Mouse (Mus musculus): ENCODE measurements at regions not wholly inside any gene's neighbourhood (a gene's known extent, or its start where the extent isn't known, plus 50 kb on each side); places are given as distances from the start of the nearest gene placed in this dataset.

DNA sequence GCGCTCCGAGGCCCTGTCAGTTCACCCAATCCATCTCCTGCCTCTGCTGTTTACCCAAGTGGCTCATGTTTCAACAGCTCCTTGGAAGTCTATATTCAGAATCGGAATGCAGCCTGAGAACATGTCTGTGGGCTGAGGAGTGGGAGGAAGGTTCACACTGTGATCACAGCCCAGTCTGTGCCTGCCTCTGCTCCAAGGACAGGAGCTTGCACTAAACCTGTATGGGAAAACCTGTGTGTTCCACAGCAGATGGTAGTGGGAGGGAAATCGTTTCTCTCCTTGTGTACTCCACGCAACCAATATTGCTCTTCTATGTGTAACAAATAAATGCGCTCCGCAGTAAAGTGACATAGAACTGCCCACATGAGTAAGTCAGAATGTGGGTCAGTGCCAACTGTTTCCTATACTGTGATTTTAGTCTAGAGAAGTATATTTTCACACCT lies 514.0 kb upstream of the Epha7 start:
- DNase-seq (ENCODE audit: low spot score in 2 of 2) = peak; percentile 80 to 94

DNA sequence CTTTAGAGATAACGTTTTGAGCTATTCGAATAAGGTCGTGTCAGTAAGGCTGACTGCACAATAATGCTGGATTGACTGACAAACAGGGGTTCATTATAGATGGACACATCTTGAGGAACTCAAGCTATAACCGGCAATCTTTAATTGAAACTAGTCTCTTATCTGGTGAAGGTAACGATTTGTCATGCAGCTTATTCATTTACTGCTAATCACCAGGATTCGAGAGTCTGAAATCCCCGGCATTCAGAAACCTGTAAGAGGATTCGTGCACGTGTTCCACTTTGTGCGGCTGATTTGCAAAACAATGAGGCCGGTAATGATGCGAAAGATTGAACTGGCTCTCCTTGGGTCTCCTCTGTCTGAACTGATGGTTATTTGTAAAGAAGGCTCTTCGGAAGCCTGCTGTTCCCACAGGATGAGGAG lies 512.9 kb upstream of the Epha7 start:
- DNase-seq (ENCODE audit: low spot score in 2 of 2) = peak in 1 of 2 experiments; percentile 26

DNA sequence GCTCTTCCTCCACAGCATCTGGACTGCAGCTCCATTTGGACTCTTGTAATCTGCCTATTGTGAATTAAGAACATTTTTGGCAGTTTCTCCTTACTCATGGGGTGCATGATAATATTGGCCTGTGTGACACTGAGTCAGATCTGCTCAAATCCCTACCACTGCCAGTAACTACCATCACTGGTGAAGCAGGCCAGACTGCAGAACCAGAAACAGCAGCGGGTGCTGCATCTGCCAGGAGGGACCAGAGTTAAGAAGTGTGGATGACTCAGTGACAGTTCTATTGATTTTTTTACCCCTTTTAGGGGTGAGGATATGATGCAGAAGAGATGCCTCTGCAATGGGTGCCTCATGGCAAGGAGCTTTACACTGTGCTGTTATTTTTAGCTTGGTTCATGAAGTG lies 511.2 kb upstream of the Epha7 start:
- DNase-seq (ENCODE audit: low spot score in 2 of 2) = peak; percentile 61 to 78

DNA sequence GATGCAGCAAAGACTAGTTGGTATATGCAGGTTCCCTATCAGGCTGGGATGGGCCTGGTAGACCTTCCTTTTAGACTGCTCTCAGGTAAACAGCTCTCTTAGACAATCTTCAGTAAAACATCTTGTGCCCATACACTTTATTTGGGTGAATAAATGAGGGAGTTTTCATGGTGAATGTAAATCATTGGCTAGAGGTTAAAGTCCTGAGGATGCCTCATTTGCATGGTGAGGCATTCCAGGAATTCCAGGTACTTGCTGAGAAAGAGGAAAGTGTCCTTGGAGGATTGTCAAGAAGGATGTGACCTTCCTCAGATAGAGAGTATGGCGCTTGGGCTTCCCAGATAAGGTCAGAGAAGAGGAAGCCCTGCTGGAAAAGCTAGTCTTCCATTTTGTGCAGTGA lies 481.9 kb upstream of the Epha7 start:
- DNase-seq (ENCODE audit: low spot score in 2 of 2) = no peak

DNA sequence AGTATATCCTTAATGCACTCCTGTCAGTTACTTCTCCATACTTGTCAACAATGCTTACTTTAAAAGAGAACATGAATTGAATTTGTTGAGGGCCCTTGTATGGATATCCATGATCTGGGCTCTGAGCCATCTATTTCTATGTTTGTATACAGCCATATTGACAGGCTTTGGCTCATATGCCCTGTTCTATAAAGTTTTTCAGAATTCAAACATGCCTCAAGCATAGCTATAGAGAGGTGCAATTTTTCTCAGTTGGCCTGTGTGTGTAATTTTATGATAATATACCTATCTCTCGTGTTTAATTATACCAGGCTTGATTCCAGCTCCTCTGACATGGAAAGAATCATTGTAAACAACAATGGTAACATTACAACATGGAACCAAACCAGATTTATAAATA lies 448.4 kb upstream of the Epha7 start:
- DNase-seq (ENCODE audit: low spot score in 2 of 2) = no peak

DNA sequence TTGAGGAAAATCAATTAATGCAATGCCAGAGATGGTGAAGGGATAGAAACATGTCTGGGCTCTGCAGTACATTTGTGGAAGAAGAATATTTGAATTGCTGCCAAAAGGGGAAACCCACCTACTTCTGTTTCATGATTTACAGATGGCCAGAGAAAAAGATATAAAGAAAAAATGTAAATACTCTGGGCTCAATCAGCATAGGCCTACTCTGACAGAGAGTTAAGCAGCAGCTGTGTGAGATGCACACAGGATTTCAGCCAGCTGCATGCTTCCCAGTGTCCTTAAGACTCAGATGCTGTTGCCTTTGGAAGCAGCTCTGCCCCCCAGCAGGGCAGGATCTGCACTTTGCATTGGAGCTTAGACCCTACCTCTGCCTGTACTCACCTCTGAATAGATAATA lies 435.8 kb upstream of the Epha7 start:
- peak in 1 of 2 experiments; percentile 18 for DNase-seq (ENCODE audit: low spot score in 2 of 2)

DNA sequence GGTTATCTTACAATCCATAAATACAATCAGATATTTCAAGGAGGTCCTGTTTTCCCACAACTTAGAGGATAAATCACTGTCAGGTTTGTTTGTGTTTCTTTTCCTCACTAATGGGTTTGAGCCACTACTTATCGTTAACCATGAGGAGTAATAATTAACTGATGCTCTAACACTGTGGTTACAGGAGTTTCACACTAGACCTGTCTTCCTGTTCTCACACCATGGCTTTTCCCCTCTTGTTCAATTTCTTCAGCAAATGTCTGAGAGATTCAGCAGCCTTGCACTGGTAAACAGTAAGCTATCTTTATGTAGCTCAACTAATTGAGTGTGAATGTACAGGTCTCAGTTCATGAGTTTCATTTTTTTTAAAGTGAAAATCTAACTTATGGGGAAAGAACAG lies 434.3 kb upstream of the Epha7 start:
- DNase-seq (ENCODE audit: low spot score in 2 of 2) = no peak

DNA sequence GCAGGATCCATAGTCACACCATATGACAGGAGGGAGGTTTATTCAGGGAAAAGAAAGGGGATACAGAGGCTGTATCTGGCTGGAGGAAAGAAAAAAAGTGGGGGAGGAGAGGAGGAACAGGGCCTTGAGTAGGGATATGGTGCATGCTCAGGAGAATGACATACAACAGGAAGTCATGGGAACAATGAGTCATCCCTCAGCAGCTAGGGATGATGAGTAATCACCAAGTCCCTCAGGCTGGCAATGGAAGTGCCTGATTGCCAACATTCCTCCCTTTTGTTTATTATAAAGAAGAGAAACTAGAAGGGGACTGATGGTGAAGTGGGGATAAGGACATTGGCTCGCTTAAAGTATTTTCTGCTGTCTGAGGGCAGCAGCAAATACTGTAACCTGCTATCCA lies 388.6 kb upstream of the Epha7 start:
- no peak for DNase-seq (ENCODE audit: low spot score in 2 of 2)

DNA sequence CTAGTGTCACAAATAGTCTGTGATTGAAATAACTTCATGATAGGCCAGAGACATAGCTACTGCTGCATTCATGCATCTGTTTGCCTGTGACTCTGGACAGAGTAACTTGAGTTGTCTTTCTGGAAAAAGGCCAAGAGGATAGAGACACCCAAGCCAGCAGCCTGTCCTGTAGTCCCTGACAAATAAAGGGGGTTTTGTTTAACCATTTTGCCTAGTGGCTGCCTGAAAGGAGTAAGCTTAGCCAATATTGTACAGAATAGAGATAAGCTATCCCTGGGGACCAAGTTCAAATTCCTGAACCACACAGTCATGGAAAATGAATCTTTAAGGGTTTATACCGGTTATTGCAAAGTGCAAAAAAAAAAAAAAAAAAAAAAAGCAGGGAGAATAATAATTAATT lies 372.8 kb upstream of the Epha7 start:
- no peak for DNase-seq (ENCODE audit: low spot score in 2 of 2)

DNA sequence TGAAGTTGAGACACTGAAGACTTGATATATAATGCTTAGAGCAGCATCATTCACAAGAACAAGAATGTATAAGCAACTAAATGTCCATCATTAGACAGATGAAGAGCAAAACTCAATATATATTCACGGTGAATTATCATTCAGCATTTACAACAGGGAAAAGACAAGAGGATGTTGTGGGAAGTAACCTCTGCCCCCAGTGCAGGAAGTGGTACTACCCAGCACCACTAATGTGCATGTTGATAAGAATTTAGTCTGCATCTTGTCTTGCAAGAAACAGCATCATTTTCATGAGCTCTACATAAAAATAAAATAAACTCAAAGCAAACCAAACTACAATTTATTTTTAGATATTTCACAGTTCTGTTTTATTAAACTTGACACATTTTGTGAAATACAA lies 359.8 kb upstream of the Epha7 start:
- no peak for DNase-seq (ENCODE audit: low spot score in 2 of 2)

DNA sequence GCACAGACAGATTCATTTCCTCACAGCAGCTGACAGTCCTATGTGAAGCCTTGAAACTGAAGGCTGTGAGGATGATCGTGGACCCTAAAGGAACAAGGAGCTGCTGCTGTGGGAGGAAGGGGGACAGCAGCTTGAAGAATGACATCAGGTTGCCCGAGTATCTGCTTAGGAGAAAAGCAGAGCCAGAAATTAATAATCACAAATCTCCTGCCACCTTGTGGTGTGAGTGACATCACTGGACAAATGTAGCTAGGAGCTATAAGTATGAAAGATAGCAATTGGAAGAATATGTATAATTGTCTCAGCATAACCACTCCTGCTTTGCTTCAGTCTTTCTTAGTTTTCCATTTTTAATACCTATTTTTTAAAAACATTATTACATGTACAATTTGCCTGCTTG lies 356.6 kb upstream of the Epha7 start:
- peak in 1 of 2 experiments; percentile 57 for DNase-seq (ENCODE audit: low spot score in 2 of 2)
